Mouse (Mus musculus) Muller cell, postnatal 12 days (primary cell): ENCODE measurements around the gene Pik3cg.

ENCODE experiments used
- DNase-seq: peaks from one replicate; pipeline ENCODE4 v3.0.0-alpha.2; 2015; ENCODE audit errors: inconsistent ontology term

Pik3cg gene

DNA sequence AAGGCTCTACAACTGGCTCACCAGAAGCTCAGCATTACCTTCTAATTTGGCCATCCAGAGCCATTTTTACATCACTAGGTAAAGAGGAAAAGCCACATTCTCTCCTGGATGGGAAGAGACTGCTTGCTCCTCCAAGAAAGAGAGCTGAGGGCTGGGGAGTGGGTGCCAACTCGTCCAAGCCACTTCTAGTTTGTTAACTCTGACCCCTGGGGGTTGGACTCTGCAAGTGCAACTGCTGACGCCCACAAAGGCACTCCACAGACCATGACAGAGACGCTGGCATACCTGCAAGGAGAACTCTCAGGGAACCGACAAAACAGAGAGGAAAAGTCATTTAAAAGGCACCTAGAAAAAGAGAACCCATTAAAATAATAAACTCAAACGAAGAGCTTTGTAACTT, 63.9 kb downstream of the Pik3cg start:
- DNase-seq, result peak; percentile 62

DNA sequence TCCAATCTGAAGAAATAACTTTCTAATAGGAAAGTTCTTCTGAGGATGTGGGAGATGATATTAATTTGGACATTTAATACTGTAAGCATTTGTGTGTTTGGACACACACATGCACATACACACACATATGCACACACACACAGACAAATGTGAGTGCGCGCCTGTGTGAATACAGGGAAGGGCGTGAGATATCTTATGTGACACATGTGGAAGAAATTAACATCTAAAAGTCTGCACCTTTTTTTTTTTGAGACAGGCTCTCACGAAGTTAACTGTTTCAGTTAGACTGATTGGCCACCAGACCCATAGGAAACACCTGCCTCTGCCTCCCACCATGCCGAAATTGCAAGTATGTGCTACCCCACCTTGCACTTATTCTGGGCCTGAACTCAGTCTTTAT, 64.7 kb downstream of the Pik3cg start:
- DNase-seq, result no peak

DNA sequence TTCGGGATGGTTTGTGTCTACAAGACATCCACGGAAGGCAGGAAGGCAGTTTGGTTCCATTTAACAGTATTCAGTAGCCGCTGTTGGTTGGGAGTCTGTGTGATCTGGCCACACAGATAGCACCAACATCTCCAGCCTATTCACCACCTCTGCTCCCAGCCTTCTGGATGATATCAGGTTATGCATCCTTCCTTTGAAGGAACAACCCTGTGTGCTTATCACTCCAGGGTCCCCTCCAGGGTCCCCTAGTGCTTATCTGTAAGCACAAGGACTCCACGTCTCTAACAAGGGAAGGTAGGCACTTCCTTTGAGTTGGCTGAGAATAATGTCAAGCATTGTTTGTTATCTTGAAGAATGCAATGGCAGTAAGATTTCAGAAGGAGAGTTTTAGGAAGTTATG, 65.3 kb downstream of the Pik3cg start:
- DNase-seq, result no peak

DNA sequence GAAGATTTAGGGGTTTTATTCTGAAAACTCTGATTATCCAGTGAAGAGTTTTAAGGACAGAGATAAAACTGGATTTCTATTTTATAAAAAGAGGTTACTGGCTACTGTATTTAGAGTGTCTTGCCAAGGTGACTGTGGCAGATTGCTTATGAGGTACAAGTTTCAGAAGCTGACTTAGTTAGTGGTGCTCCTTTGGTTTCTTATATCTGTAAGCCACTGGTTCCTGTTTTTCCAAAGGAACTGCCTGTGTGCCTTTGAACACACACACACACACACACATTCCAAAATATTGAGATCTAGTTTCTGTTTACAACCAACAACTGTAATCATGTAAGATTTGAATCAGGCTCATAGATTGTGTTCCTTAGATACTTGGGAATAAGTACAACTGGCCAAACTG, 66.7 kb downstream of the Pik3cg start:
- no peak for DNase-seq

DNA sequence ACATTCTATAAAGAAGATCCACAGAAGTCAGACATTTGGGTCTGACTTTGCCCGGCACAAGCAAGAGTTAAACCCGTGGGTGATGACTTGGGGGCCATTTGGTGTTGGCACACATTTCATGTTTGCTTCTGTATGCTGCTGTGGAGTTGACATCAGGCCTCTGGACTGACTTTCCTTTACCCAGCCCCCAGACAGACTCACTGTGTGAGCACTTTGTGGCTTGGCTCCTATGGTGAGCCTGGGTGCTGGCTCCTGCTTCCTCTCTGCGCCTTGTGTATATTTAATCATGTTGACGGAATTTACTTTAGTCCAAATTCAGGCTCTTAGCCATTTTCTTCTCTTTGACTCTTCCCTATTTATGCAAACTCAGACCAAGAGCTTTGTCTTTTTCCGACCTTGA, 69.6 kb downstream of the Pik3cg start:
- DNase-seq, result no peak

DNA sequence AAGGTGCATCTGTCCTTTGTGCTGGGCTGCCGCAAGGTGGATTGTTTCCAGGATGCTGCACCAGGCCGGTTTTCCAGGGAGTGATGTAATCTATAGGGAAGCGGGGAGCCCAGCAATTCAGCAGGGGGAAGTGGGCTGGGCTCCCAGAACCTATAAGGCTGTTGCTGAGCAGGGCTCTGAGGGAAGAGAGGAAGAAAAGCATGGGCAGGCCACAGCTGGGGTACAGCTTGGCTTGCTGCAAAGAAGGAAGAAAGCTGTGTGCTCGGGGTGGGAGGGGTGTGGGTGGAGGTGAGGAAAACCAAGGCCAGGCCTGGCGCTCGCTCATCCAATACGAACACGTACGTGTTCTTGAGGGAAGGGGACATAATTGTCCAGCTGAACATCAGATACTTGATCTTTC, 70.1 kb downstream of the Pik3cg start:
- DNase-seq, result no peak

DNA sequence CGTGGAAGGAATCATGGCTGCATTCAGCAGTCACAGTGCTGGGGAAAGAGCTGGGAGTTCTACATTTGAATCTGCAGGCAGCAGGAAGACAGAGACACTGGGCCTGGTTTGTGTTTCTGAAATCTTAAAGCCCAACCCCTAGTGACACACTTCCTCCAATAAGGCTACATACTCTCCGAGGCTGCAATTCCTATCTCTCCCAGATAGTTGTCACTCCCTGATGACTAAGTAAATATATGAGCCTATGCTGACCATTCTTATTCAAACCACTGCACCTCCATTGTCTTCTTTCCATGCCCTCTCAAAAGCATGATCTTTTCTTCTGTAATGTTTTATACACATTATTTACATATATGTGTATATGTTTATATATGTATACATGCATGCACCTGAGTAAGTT, 70.9 kb downstream of the Pik3cg start:
- DNase-seq, result no peak

DNA sequence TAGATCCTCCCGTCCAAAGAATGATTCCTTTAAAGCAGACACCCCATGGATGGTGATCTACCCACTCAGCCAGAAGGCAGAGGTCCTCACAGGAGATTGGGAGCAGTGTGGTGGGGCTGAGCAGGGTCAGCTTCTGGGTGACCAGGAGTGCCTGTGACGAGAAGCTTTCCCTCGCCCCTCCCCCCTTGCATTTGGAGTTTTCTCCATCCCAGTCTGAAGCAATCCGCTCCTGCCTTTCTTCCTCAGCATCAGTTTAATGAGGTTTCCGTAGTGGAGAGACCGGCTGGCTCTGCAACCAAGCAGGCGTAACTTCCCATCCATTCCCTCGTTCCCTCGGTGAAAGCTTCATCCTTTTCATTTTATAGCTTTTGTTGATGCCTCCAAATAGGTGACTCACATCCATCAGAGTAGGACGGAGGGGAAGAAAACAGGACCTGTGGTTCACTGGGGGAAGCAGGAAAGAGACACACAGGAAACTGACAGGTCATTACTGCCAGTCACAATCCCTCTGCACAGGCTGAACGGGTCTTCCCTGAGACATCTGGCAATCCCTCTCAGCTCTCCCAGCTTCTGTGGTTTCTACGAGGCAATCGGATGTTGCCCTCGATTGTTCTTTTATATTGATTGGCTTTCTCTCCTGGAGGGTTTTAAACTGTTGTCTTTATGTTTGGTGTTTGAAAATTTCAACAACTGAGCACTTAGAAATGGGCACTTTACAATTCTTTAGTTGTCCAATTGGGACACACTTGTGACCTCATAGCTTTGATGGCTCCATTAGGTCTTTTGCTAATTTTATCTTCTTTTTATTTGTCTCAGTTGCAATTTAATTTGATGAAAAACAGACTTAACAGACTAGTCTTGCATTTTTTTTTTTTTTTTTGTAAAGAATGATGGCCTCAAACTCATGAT, 80.6 kb downstream of the Pik3cg start:
- DNase-seq, result peak; percentile 31

DNA sequence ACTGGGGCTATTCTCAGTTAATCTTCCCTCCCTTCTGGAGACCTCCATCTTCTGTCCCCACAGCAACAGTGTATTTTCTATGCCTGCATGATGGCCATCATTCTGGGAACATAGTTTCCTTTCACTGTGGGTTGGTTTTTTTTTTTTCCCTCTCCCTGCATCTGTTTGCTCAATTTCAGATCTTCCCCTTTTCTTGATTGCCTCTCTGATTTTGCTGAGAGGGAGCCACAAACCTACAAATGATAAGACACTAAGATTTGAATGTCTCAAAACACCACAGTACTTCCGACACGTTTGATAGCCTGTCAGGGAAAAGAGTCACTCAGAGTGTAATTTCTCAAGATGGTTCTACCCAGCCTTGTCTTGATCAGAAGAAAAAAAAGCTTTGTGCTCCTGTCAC, 81.3 kb downstream of the Pik3cg start:
- DNase-seq, result no peak

DNA sequence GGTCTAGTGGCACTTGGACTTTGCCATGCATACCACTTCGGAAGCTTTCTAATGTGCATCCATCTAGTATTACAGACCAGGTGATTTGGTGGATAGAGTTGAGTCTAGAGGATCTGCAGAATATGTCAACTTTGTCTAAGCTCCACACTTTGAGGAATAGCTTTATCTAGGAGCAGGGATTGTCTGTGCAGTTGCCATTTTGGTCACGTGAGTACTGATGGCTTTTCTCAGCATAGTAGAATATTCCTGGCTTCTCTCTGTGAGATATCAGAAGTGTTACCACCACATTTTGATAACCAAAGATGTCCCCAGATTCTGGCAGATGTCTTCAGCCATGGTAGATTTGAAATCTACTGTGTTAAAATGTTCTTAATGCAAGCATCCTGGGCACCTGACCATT, 84.0 kb downstream of the Pik3cg start:
- DNase-seq, result no peak

DNA sequence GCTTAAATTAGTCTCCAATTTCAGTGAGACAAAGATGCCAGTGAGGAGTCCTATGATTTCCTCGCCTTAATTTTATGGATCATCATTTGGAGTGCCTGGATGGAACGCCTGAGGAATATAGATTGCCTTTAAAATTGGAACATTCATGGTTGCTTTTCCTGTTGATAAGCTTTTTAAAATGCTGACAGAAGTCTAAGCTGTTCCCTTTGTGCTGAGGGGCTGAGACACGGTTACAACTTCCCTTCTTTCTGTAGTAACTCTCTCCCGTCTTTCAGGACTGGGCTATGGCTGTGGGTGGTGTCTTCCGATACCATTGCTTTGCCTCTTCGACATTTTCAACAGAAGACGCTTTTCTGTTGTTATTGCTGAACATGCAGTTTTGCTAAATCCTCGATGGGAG, 84.4 kb downstream of the Pik3cg start:
- no peak for DNase-seq

DNA sequence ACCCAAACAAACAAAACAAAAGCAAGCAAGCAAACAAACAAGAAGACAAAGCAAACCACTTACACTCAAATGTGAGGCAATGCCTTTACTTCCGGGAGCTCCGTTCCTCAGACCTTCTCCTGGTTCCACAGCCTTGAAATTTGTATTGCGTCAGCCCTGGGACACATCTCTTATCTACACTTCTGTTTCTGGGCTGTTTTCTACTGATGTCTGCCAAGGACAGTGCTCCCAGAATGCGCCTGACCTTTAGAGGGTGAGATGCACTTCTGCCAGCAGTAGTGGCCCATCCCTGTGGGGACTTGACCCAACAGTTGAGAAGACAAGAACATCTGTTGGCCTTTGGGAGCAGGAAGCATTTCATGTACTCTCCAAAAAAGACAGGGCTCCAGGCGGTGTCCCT, 84.9 kb downstream of the Pik3cg start:
- DNase-seq, result no peak
